In the genomic region with DNA sequence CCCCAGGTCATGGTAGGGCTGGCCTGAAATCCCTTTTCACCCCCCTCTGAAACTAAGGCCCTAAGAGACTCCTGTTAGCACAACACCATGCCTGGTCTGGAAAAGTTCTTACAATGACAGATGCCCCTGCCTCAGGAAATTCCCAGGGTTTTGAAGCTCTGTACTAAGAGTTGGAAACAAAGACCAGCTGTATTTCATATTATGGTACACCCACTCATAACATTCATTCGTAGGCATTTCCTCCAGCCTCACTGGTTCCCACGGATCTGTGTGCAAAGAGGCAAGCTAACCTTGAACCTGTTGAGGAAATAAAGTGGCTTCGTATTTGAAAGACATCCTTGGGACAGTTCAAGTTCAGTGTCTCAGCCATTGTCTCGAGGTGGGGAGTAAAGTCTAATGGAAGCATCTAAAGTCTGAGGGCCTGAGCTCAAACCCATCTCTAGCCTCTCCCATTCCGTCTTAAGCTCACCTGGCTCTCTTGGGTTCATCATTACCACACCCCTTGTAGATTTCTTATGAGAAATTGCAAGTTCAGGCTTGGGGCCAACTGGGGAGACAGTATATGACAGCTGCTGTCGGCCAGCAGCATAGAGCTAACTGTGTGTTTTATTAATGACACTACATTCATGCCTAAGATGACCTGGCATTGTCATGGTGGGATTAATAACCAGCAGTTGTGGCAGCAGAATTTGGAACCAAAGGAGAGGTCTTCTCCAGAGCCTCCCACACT, we compare ENCODE assay signal across 15 mouse cellular contexts. TPM values are rescaled to one million over a fixed set of nuclear protein-coding genes. Genes with fewer than 3 reads are reported as not detected.
DNase-seq lines count a peak whose midpoint lies in the region; ATAC-seq and TF ChIP-seq lines count a peak whose summit lies in the region.
"Had no signal": no experiment of that assay in that cellular context is flagged by ENCODE, and none has a peak within 500 bp of the region (broad histone marks: within the 10 kb centered on the region; RNA-seq: fewer than 3 reads in every experiment).

No protein-coding gene starts in this region.

- intact Hi-C loops in heart, postnatal 14 days (cut with DNase I) = no loop called here

- no peak for TF ChIP-seq POLR2A in myocyte (IDR thresholded peaks at IDR 0.05; ENCODE audit: insufficient read length, low read depth)

- peaks cover 69% of the 10 kb centered on the region for H3K4me1 ChIP-seq in lung, embryonic 15.5 days
- peaks cover 29% of the 10 kb centered on the region for H3K4me1 ChIP-seq in heart, embryonic 12.5 days (replicated peaks)

- no peak overlapping the region for H3K4me3 ChIP-seq in lung, embryonic 15.5 days
- H3K4me3 ChIP-seq in heart, embryonic 12.5 days = no peak overlapping the region
- no peak overlapping the region for H3K4me3 ChIP-seq in myocyte

- no peak overlapping the region for H3K4me2 ChIP-seq in lung, embryonic 15.5 days
- no peak overlapping the region for H3K4me2 ChIP-seq in heart, embryonic 12.5 days
- H3K4me2 ChIP-seq in myocyte (ENCODE audit: low read depth) = no peak overlapping the region

- peak overlapping the region; percentile 84 for H3K27ac ChIP-seq in lung, embryonic 15.5 days
- peak overlapping the region; percentile 75 for H3K27ac ChIP-seq in heart, embryonic 12.5 days (ENCODE audit: poor library complexity, severe bottlenecking)

- ATAC-seq in lung, embryonic 15.5 days (ENCODE audit: borderline replicate concordance, extremely low read depth, low FRiP score, low TSS enrichment) = peak; percentile 62
- no peak for ATAC-seq in heart, embryonic 12.5 days (ENCODE audit: insufficient number of reproducible peaks, low FRiP score)
- ATAC-seq: midbrain, embryonic 16.5 days had no signal

- H3K79me2 ChIP-seq in myocyte (ENCODE audit: control insufficient read depth, insufficient read depth) = peaks cover 5% of the 10 kb centered on the region

- H3K27me3 ChIP-seq in lung, embryonic 15.5 days = no peaks in the 10 kb centered on the region
- H3K27me3 ChIP-seq in heart, embryonic 12.5 days (replicated peaks) = no peaks in the 10 kb centered on the region
- no peaks in the 10 kb centered on the region for H3K27me3 ChIP-seq in myocyte (ENCODE audit: control insufficient read depth, insufficient read depth, insufficient read length)

- no peak overlapping the region for H3K9ac ChIP-seq in lung, embryonic 15.5 days
- H3K9ac ChIP-seq in heart, embryonic 12.5 days = no peak overlapping the region

- H3K9me3 ChIP-seq in lung, embryonic 15.5 days = no peaks in the 10 kb centered on the region
- H3K9me3 ChIP-seq in heart, embryonic 12.5 days (replicated peaks) = no peaks in the 10 kb centered on the region
- H3K9me3 ChIP-seq: G1E had no signal

- no peak overlapping the region for H3ac ChIP-seq in myocyte (ENCODE audit: control insufficient read depth, insufficient read length)

- DNase-seq in heart, adult 8-10 months (ENCODE audit: low spot score) = peak; percentile 70
- no peak for DNase-seq in heart, postnatal 14 days
- no peak for DNase-seq in lung, postnatal 36 days
- DNase-seq in ovary, adult 18-20 months (ENCODE audit: low spot score) = no peak
- no peak for DNase-seq in adrenal gland, postnatal 4 days (ENCODE audit: low spot score in 2 of 2)
- DNase-seq: adrenal gland, postnatal 36 days; B cell, adult 2 months; cerebellum, adult 11 months; left cerebral cortex, postnatal 4 days; right cerebral cortex, postnatal 25 days had no signal

- WGBS in lung, embryonic 15.5 days = 45% methylated on average over 6 of the region's 6 CpGs
- 66% methylated on average over 6 of the region's 6 CpGs for WGBS in heart, embryonic 12.5 days

- H3K36me3 ChIP-seq in lung, embryonic 15.5 days = no peaks in the 10 kb centered on the region
- H3K36me3 ChIP-seq in heart, embryonic 12.5 days = peaks cover 14% of the 10 kb centered on the region; the same call in 1 of the 2 replicates
- H3K36me3 ChIP-seq in myocyte (ENCODE audit: control insufficient read depth, insufficient read depth) = peaks cover 8% of the 10 kb centered on the region
- H3K36me3 ChIP-seq: G1E had no signal

TF ChIP-seq in myocyte, 11 proteins besides CTCF, POLR2A, EP300 and RAD21:
- TF ChIP-seq MYOG (IDR thresholded peaks at IDR 0.05; ENCODE audit: control insufficient read depth in 1 of 3, insufficient read depth in 1 of 3, insufficient read length in 2 of 3, low read depth in 2 of 3) = peak in 1 of 3 experiments; percentile 31
- TF ChIP-seq TCF12 (IDR thresholded peaks at IDR 0.05; ENCODE audit: insufficient read depth, poor library complexity, severe bottlenecking) = peak; percentile 23
- TF ChIP-seq USF1 (IDR thresholded peaks at IDR 0.05; ENCODE audit: low read depth) = no peak
- TF ChIP-seq MYOD1 (IDR thresholded peaks at IDR 0.05; ENCODE audit: control insufficient read depth in 1 of 3, insufficient read length in 2 of 3, low read depth in 2 of 3) = peak; percentile 29 to 82 (median 50)

RNA-seq across cellular contexts. Expression of gene Rin3, which starts 41.5 kb away (rescaled TPM):
- total RNA-seq in heart, adult 8-10 months (2022) = 10 to 100 TPM; 12.2 to 18.8 (median 17.0) TPM
- total RNA-seq in heart, postnatal 14 days (2021) = 10 to 100 TPM; 23.1 to 26.1 TPM
- 12.7 and 14.2 TPM in 2 replicates for polyA plus RNA-seq in lung, embryonic 15.5 days (2015; fragmentation: Nextera tagmentation; extraction: Ambion mirVana)
- polyA plus RNA-seq in heart, embryonic 12.5 days (2016; fragmentation: Nextera tagmentation; extraction: Ambion mirVana) = 9.9 and 10.3 TPM in 2 replicates
- polyA plus RNA-seq in myocyte (2012; fragmentation: generic; extraction: Trizol) = 23.4 TPM
- total RNA-seq in adrenal gland, postnatal 4 days (2021) = 10 to 100 TPM; 16.7 to 19.8 TPM
